Mouse (Mus musculus) neural tube, embryonic 13.5 days (tissue): ENCODE measurements around the gene Shroom1. TPM values are rescaled to one million over a fixed set of nuclear protein-coding genes. Genes with fewer than 3 reads are reported as not detected.

Source experiments
- ATAC-seq: fragments of 200-750 bp; cut with Nextera tagmentation; 2 replicates; pipeline ENCODE4 v1.8.0; 2017; ENCODE audit warnings: low read depth, mild to moderate bottlenecking, moderate TSS enrichment, moderate library complexity
- H3K27ac ChIP-seq: fragments of 300-500 bp; sonication (generic); replicated peaks from 2 replicates; pipeline ENCODE4 v1.5.1; 2015; ENCODE audit warnings: moderate library complexity, mild to moderate bottlenecking, inconsistent platforms
- H3K27me3 ChIP-seq: fragments of 300-500 bp; sonication (generic); 2 replicates; pipeline ENCODE4 v1.6.1; 2015; ENCODE audit warnings: mild to moderate bottlenecking, inconsistent platforms
- H3K36me3 ChIP-seq: fragments of 300-500 bp; sonication (generic); 2 replicates; pipeline ENCODE4 v1.6.1; 2015; ENCODE audit warnings: mild to moderate bottlenecking, inconsistent platforms
- H3K4me1 ChIP-seq: fragments of 300-500 bp; sonication (generic); replicated peaks from 2 replicates; pipeline ENCODE4 v1.6.1; 2015; ENCODE audit warnings: inconsistent platforms
- H3K4me2 ChIP-seq: fragments of 300-500 bp; sonication (generic); 2 replicates; pipeline ENCODE4 v1.6.1; 2015; ENCODE audit warnings: inconsistent platforms, mild to moderate bottlenecking, moderate library complexity
- H3K4me3 ChIP-seq: fragments of 300-500 bp; sonication (generic); 2 replicates; pipeline ENCODE4 v1.5.1; 2015; ENCODE audit warnings: mild to moderate bottlenecking, inconsistent platforms
- H3K9ac ChIP-seq: fragments of 300-500 bp; sonication (generic); 2 replicates; pipeline ENCODE4 v1.6.1; 2015; ENCODE audit warnings: moderate library complexity, mild to moderate bottlenecking, inconsistent platforms
- H3K9me3 ChIP-seq: fragments of 300-500 bp; sonication (generic); 2 replicates; pipeline ENCODE4 v1.6.1; 2016; ENCODE audit warnings: inconsistent platforms
- WGBS: fragments of 180-500 bp; shearing (Covaris S2); methylation state at CpG from one replicate; pipeline ENCODE4 v1.1.7; 2015; 5-methylcytosine and 5-hydroxymethylcytosine counted together
- polyA plus RNA-seq: library from polyadenylated mRNA; unstranded; fragments of >200 nt; fragmentation: Nextera tagmentation; extraction: Ambion mirVana; gene quantifications from 2 replicates; pipeline ENCODE4 v1.2.1, GENCODE M21; 2015

The Shroom1 gene
- polyA plus RNA-seq, 1 experiment from 2014 or later: 1.9 TPM

- H3K27me3 ChIP-seq: no peaks in the 10 kb centered on the region
- peak overlapping the region; percentile 93 for H3K9ac ChIP-seq
- peak overlapping the region; percentile 87 for H3K4me3 ChIP-seq
- peak overlapping the region; percentile 86 for H3K27ac ChIP-seq
- peak overlapping the region; percentile 92 for H3K4me2 ChIP-seq
- H3K9me3 ChIP-seq: no peaks in the 10 kb centered on the region
- under 1% methylated on average over 34 of the region's 34 CpGs for WGBS
- H3K36me3 ChIP-seq: peaks cover 17% of the 10 kb centered on the region
- peaks cover 19% of the 10 kb centered on the region for H3K4me1 ChIP-seq
- ATAC-seq: peak; percentile 57; the same call in 1 of the 2 replicates
These were observed 26.7 kb upstream of the Shroom1 start for GRCm38 (mm10) chr11:53430300-53430669.

- peak within 1 kb of the TSS; percentile 92 for H3K4me2 ChIP-seq
- ATAC-seq: peak; percentile 97
- peaks cover 19% of the 10 kb centered on the region for H3K4me1 ChIP-seq
- peaks cover 17% of the 10 kb centered on the region for H3K36me3 ChIP-seq
- no peaks in the 10 kb centered on the region for H3K27me3 ChIP-seq
- H3K9me3 ChIP-seq: no peaks in the 10 kb centered on the region
- WGBS: under 1% methylated on average over 44 of the region's 44 CpGs
- peak within 1 kb of the TSS; percentile 93 for H3K9ac ChIP-seq
- H3K27ac ChIP-seq: peak within 1 kb of the TSS; percentile 86
- H3K4me3 ChIP-seq: peak within 1 kb of the TSS; percentile 87
These were observed 26.2 kb upstream of the Shroom1 start, which contains the start of the genes Uqcrq and Gdf9 for GRCm38 (mm10) chr11:53430670-53431346. TSS of gene Uqcrq (minus strand) at chr11:53430831. TSS of gene Gdf9 (plus strand) at chr11:53431023.

- peak overlapping the region; percentile 87 for H3K4me3 ChIP-seq
- peak; percentile 69; the same call in 1 of the 2 replicates for ATAC-seq
- peak overlapping the region; percentile 58 for H3K9ac ChIP-seq
- peaks cover 19% of the 10 kb centered on the region for H3K4me1 ChIP-seq
- no peaks in the 10 kb centered on the region for H3K27me3 ChIP-seq
- peaks cover 17% of the 10 kb centered on the region for H3K36me3 ChIP-seq
- peak overlapping the region; percentile 92 for H3K4me2 ChIP-seq
- H3K27ac ChIP-seq: peak overlapping the region; percentile 86
- 13% methylated on average over 9 of the region's 9 CpGs for WGBS
- no peaks in the 10 kb centered on the region for H3K9me3 ChIP-seq
These were observed 25.5 kb upstream of the Shroom1 start for GRCm38 (mm10) chr11:53431347-53432056.

- ATAC-seq: no peak
- 71% methylated on average over 6 of the region's 6 CpGs for WGBS
- Histone ChIP-seq H3K4me1 (peaks cover 19% of the 10 kb centered on the region), H3K27me3 (no peaks in the 10 kb centered on the region), H3K4me2 (no peak overlapping the region), H3K27ac (no peak overlapping the region), H3K9me3 (no peaks in the 10 kb centered on the region), H3K4me3 (no peak overlapping the region), H3K36me3 (peaks cover 9% of the 10 kb centered on the region), H3K9ac (no peak overlapping the region)
These were observed 23.9 kb upstream of the Shroom1 start for GRCm38 (mm10) chr11:53433057-53433456.

- WGBS: 82% methylated on average over 8 of the region's 8 CpGs
These were observed 21.5 kb upstream of the Shroom1 start for GRCm38 (mm10) chr11:53435504-53435903.

GRCm38 (mm10) chr11:53436338-53436737 is 20.7 kb upstream of the Shroom1 start:
- Histone ChIP-seq H3K4me3 (no peak overlapping the region), H3K36me3 (no peaks in the 10 kb centered on the region), H3K27ac (no peak overlapping the region), H3K27me3 (no peaks in the 10 kb centered on the region), H3K4me2 (no peak overlapping the region), H3K9me3 (no peaks in the 10 kb centered on the region), H3K9ac (no peak overlapping the region), H3K4me1 (peaks cover 5% of the 10 kb centered on the region)
- 90% methylated on average over 6 of the region's 6 CpGs for WGBS
- ATAC-seq: no peak

More at GRCm38 (mm10) chr11:53435504-53435903, 21.5 kb upstream of the Shroom1 start:
- H3K4me2 ChIP-seq: no peak overlapping the region
- H3K36me3 ChIP-seq: no peaks in the 10 kb centered on the region
- H3K9ac ChIP-seq: no peak overlapping the region
- no peaks in the 10 kb centered on the region for H3K9me3 ChIP-seq
- no peak overlapping the region for H3K27ac ChIP-seq
- no peak for ATAC-seq
- peaks cover 7% of the 10 kb centered on the region for H3K4me1 ChIP-seq
- H3K27me3 ChIP-seq: no peaks in the 10 kb centered on the region
- H3K4me3 ChIP-seq: no peak overlapping the region

GRCm38 (mm10) chr11:53441921-53442320 is 15.1 kb upstream of the Shroom1 start:
- H3K27ac ChIP-seq: no peak overlapping the region
- no peak overlapping the region for H3K4me3 ChIP-seq
- H3K4me1 ChIP-seq: no peaks in the 10 kb centered on the region
- no peak for ATAC-seq
- no peak overlapping the region for H3K4me2 ChIP-seq
- 60% methylated on average over 12 of the region's 12 CpGs for WGBS
- H3K9me3 ChIP-seq: no peaks in the 10 kb centered on the region
- H3K36me3 ChIP-seq: no peaks in the 10 kb centered on the region
- H3K9ac ChIP-seq: no peak overlapping the region
- H3K27me3 ChIP-seq: no peaks in the 10 kb centered on the region

- 40% methylated on average over 6 of the region's 6 CpGs for WGBS
- Histone ChIP-seq H3K9me3 (no peaks in the 10 kb centered on the region), H3K36me3 (no peaks in the 10 kb centered on the region), H3K27ac (no peak overlapping the region), H3K27me3 (no peaks in the 10 kb centered on the region), H3K9ac (no peak overlapping the region), H3K4me3 (no peak overlapping the region), H3K4me1 (no peaks in the 10 kb centered on the region), H3K4me2 (no peak overlapping the region)
- ATAC-seq: no peak
These were observed 13.1 kb upstream of the Shroom1 start for GRCm38 (mm10) chr11:53443861-53444260.

- Histone ChIP-seq H3K27ac (no peak overlapping the region), H3K9ac (no peak overlapping the region), H3K4me1 (no peaks in the 10 kb centered on the region), H3K36me3 (no peaks in the 10 kb centered on the region), H3K9me3 (no peaks in the 10 kb centered on the region), H3K27me3 (no peaks in the 10 kb centered on the region), H3K4me3 (no peak overlapping the region), H3K4me2 (no peak overlapping the region)
- WGBS: 66% methylated on average over 13 of the region's 13 CpGs
- no peak for ATAC-seq
These were observed 11.4 kb upstream of the Shroom1 start for GRCm38 (mm10) chr11:53445562-53445961.

GRCm38 (mm10) chr11:53446183-53446582 is 10.8 kb upstream of the Shroom1 start:
- H3K27ac ChIP-seq: no peak overlapping the region
- no peak overlapping the region for H3K4me2 ChIP-seq
- no peaks in the 10 kb centered on the region for H3K4me1 ChIP-seq
- no peak overlapping the region for H3K9ac ChIP-seq
- H3K27me3 ChIP-seq: no peaks in the 10 kb centered on the region
- H3K36me3 ChIP-seq: no peaks in the 10 kb centered on the region
- H3K9me3 ChIP-seq: no peaks in the 10 kb centered on the region
- ATAC-seq: no peak
- 90% methylated on average over 13 of the region's 13 CpGs for WGBS
- H3K4me3 ChIP-seq: no peak overlapping the region

- H3K9ac ChIP-seq: no peak overlapping the region
- H3K4me1 ChIP-seq: no peaks in the 10 kb centered on the region
- H3K4me2 ChIP-seq: no peak overlapping the region
- no peaks in the 10 kb centered on the region for H3K9me3 ChIP-seq
- no peaks in the 10 kb centered on the region for H3K36me3 ChIP-seq
- 0 out of 2 replicates have a peak, but pooled peaks cover 5% of the 10 kb centered on the region for H3K27me3 ChIP-seq
- H3K27ac ChIP-seq: no peak overlapping the region
- no peak for ATAC-seq
- no peak overlapping the region for H3K4me3 ChIP-seq
- 87% methylated on average over 8 of the region's 8 CpGs for WGBS
These were observed 9.0 kb upstream of the Shroom1 start for GRCm38 (mm10) chr11:53447996-53448395.

GRCm38 (mm10) chr11:53448529-53448928 is 8.5 kb upstream of the Shroom1 start:
- H3K27ac ChIP-seq: no peak overlapping the region
- H3K27me3 ChIP-seq: 0 out of 2 replicates have a peak, but pooled peaks cover 5% of the 10 kb centered on the region
- 87% methylated on average over 1 of the region's 1 CpGs for WGBS
- H3K4me3 ChIP-seq: no peak overlapping the region
- H3K4me1 ChIP-seq: no peaks in the 10 kb centered on the region
- H3K9ac ChIP-seq: no peak overlapping the region
- no peak for ATAC-seq
- no peak overlapping the region for H3K4me2 ChIP-seq
- H3K36me3 ChIP-seq: no peaks in the 10 kb centered on the region
- no peaks in the 10 kb centered on the region for H3K9me3 ChIP-seq
